Mouse (Mus musculus): ENCODE data around the gene Nxpe3. TPM values are rescaled to one million over a fixed set of nuclear protein-coding genes. Genes with fewer than 3 reads are reported as not detected.

The Nxpe3 gene
- total RNA-seq (2021): under 1 TPM; 0.43 to 0.44 TPM
- polyA plus RNA-seq (2012; rRNA removed): 0.51 and 0.82 TPM in 2 replicates
- long read RNA-seq: 0 reads

DNA sequence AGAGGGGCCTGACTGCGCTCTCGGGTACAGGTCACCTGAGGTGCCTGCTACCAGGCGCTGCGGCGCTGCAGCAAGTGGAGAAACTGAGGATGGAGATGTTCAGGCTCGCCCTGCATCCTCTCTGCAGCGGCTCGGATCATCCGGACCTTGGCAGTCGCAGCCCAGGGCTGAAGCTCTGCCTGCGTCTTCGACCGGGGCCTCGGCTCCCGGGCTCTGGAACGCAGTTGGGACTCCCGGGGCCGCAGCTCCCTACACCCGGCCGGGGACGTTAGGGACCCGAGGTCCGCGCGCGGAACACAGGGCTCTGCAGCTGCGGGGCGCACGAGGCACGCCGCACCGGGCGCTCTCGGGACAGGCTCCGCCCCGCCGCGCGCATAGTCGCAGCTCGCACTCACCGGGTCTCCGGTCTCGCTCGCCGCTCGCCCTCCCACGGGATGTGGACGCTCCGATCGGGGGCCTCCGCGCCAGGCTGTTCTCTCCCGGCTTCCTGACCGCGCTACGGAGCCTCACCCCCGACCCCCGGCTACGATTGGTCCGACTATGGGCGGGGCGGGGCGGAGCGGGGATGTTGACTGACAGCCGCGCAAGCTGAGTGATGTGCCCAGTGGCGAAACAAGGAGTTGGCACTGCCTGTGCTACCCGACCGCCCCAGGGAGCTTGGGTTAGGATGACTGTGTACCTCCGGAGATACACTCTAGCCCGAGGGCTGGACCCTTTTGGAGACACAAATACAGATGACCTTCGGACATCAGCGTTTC, at the start of gene Nxpe3:
Nxpe3 (minus strand) TSS at position 393 of the 758 bp plus-strand sequence.
- TF ChIP-seq POLR2A (IDR thresholded peaks at IDR 0.05; ENCODE audit: insufficient read depth, low read depth, low read length): 0 out of 2 replicates have a peak, but pooled peaks have one; percentile 36
- peak; percentile 24 for TF ChIP-seq CTCF (IDR thresholded peaks at IDR 0.05)
- TF ChIP-seq EP300 (IDR thresholded peaks at IDR 0.05; ENCODE audit: insufficient read depth, low read depth, low read length): no peak
- WGBS: under 1% methylated on average over 60 of the region's 74 CpGs
- Histone ChIP-seq H3K36me3 (ENCODE audit: control insufficient read depth, insufficient read depth, low read length) (no peaks in the 10 kb centered on the region), H3K9ac (ENCODE audit: low read depth, low read length) (peak within 1 kb of the TSS; percentile 78), H3K27ac (peak within 1 kb of the TSS; percentile 75), H3K4me1 (ENCODE audit: control insufficient read depth, insufficient read depth, low read length) (peaks cover 4% of the 10 kb centered on the region), H3K27me3 (ENCODE audit: control insufficient read depth, insufficient read depth, low read length) (no peaks in the 10 kb centered on the region), H3K79me2 (replicated peaks; ENCODE audit: control insufficient read depth, insufficient read depth, low read length) (no peaks in the 10 kb centered on the region), H3K4me3 (peak within 1 kb of the TSS; percentile 80)
- intact Hi-C loops (cut with DNase I): no loop called here
- DNase-seq: peak; percentile 90 to 91

DNA sequence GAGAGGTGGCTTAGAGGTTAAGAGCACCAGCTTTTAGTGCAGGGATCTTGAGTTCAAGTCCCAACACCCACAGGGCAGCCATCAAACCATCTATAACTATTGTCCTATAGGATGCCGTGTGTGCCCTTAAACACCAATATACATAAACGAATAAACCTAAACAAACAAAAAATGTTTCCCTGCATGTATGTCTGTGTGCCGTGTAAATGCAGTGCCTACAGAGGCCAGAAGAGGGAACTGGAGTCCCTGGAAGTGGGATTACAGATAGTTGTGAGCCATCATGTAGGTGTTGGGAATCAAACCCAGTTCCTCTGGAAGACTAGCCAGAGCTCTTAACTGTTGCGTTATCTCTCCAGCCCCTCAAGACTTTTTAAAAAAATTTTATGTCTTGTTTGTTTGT, 45.7 kb upstream of the Nxpe3 start:
- Histone ChIP-seq H3K27ac (no peak overlapping the region), H3K4me3 (no peak overlapping the region), H3K9ac (ENCODE audit: low read depth, low read length) (no peak overlapping the region), H3K36me3 (ENCODE audit: control insufficient read depth, insufficient read depth, low read length) (no peaks in the 10 kb centered on the region), H3K4me1 (ENCODE audit: control insufficient read depth, insufficient read depth, low read length) (no peaks in the 10 kb centered on the region), H3K27me3 (ENCODE audit: control insufficient read depth, insufficient read depth, low read length) (no peaks in the 10 kb centered on the region), H3K79me2 (replicated peaks; ENCODE audit: control insufficient read depth, insufficient read depth, low read length) (no peaks in the 10 kb centered on the region)
- WGBS: 92% methylated on average over 4 of the region's 4 CpGs
- intact Hi-C loops (cut with DNase I): no loop called here
- DNase-seq: no peak
- TF ChIP-seq POLR2A (IDR thresholded peaks at IDR 0.05; ENCODE audit: insufficient read depth, low read depth, low read length) (no peak), CTCF (IDR thresholded peaks at IDR 0.05) (no peak), EP300 (IDR thresholded peaks at IDR 0.05; ENCODE audit: insufficient read depth, low read depth, low read length) (no peak)

DNA sequence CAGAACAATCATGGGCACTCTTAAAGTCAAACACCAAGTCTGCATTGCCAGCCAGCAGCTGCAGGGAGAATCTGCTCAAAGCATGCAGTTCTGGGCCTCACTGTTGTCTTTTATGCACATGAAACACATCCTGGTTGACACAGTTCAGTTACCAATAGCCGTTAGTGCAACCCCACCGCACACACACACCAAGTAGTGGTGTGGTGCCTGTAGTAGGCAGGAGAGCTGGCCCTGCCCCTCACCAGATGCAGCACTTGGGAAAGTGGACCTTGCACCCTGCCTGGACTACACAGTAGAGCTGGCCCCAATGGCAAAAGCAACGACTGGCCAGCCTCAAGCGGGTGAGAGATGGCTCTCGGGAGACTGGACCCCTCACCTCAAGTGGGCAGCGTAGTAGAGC, 44.6 kb upstream of the Nxpe3 start:
- intact Hi-C loops (cut with DNase I): no loop called here

DNA sequence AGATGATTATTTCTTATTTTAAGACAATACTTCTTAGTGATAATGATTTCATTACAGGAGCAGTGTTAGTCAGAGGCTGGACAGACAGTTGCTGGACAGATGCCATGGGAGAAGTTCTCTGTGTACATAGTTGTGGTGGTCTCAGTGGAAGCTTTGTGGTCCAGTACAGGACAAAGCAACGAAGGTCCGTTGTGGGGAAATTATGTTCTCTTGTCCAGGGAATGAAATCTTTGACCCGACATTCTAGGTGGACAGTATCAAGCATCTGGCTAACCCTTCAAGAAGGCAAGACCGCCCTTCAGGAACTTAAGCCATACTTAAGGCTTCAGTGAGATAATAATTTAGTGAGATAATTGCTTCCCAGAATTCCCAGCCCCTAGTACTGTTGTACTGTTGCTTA, 43.7 kb upstream of the Nxpe3 start:
- H3K79me2 ChIP-seq (replicated peaks; ENCODE audit: control insufficient read depth, insufficient read depth, low read length): no peaks in the 10 kb centered on the region
- no peak for DNase-seq
- intact Hi-C loops (cut with DNase I): no loop called here
- TF ChIP-seq EP300 (IDR thresholded peaks at IDR 0.05; ENCODE audit: insufficient read depth, low read depth, low read length) (no peak), POLR2A (IDR thresholded peaks at IDR 0.05; ENCODE audit: insufficient read depth, low read depth, low read length) (no peak), CTCF (IDR thresholded peaks at IDR 0.05) (no peak)
- WGBS: 81% methylated on average over 4 of the region's 4 CpGs
- H3K27me3 ChIP-seq (ENCODE audit: control insufficient read depth, insufficient read depth, low read length): no peaks in the 10 kb centered on the region
- H3K4me3 ChIP-seq: no peak overlapping the region
- H3K27ac ChIP-seq: no peak overlapping the region
- no peaks in the 10 kb centered on the region for H3K4me1 ChIP-seq (ENCODE audit: control insufficient read depth, insufficient read depth, low read length)
- no peaks in the 10 kb centered on the region for H3K36me3 ChIP-seq (ENCODE audit: control insufficient read depth, insufficient read depth, low read length)
- no peak overlapping the region for H3K9ac ChIP-seq (ENCODE audit: low read depth, low read length)

More for the DNA sequence above, 44.6 kb upstream of the Nxpe3 start:
- TF ChIP-seq EP300 (IDR thresholded peaks at IDR 0.05; ENCODE audit: insufficient read depth, low read depth, low read length) (no peak), CTCF (IDR thresholded peaks at IDR 0.05) (no peak), POLR2A (IDR thresholded peaks at IDR 0.05; ENCODE audit: insufficient read depth, low read depth, low read length) (no peak)
- Histone ChIP-seq H3K27me3 (ENCODE audit: control insufficient read depth, insufficient read depth, low read length) (no peaks in the 10 kb centered on the region), H3K36me3 (ENCODE audit: control insufficient read depth, insufficient read depth, low read length) (no peaks in the 10 kb centered on the region), H3K9ac (ENCODE audit: low read depth, low read length) (no peak overlapping the region), H3K4me3 (no peak overlapping the region), H3K79me2 (replicated peaks; ENCODE audit: control insufficient read depth, insufficient read depth, low read length) (no peaks in the 10 kb centered on the region), H3K4me1 (ENCODE audit: control insufficient read depth, insufficient read depth, low read length) (no peaks in the 10 kb centered on the region), H3K27ac (no peak overlapping the region)
- WGBS: 81% methylated on average over 6 of the region's 6 CpGs
- DNase-seq: no peak

DNA sequence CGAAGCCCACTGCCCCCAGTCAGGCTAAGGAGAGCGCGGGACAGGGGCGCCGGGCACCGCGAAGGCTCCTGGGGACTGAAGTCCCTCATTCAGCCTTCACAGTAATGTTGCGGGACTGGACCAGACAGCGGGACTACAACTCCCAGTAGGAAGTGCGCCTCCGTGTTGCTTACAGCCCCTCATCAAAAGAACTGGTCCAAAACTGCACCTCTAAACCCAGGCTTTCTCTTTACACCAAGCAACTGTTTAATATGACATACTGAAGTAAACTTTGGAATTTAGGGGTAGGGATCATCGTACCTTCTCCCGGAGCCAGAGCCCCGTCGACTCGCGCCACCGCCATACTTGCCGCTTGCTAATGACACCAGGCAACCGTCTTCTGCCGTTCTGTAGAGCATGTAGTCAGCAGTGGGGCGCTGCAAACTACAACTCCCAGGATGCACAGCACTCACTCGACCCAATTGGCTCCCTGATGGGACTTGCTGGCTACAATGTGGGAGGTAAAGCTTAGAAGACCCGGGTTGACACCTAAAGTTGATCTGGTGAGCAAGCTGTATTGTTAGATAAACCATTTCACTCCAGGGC, 39.5 kb upstream of the Nxpe3 start, which contains the start of gene Cep97:
Cep97 (minus strand) TSS at position 403 of the 585 bp plus-strand sequence.
- no peaks in the 10 kb centered on the region for H3K27me3 ChIP-seq (ENCODE audit: control insufficient read depth, insufficient read depth, low read length)
- intact Hi-C loops (cut with DNase I): no loop called here
- peak; percentile 67 for TF ChIP-seq POLR2A (IDR thresholded peaks at IDR 0.05; ENCODE audit: insufficient read depth, low read depth, low read length)
- TF ChIP-seq EP300 (IDR thresholded peaks at IDR 0.05; ENCODE audit: insufficient read depth, low read depth, low read length): 0 out of 2 replicates have a peak, but pooled peaks have one; percentile 38
- TF ChIP-seq CTCF (IDR thresholded peaks at IDR 0.05): no peak
- H3K79me2 ChIP-seq (replicated peaks; ENCODE audit: control insufficient read depth, insufficient read depth, low read length): no peaks in the 10 kb centered on the region
- peak; percentile 89 to 94 for DNase-seq
- under 1% methylated on average over 24 of the region's 24 CpGs for WGBS
- no peaks in the 10 kb centered on the region for H3K36me3 ChIP-seq (ENCODE audit: control insufficient read depth, insufficient read depth, low read length)
- H3K9ac ChIP-seq (ENCODE audit: low read depth, low read length): peak within 1 kb of the TSS; percentile 48
- H3K4me3 ChIP-seq: peak within 1 kb of the TSS; percentile 74
- no peaks in the 10 kb centered on the region for H3K4me1 ChIP-seq (ENCODE audit: control insufficient read depth, insufficient read depth, low read length)
- H3K27ac ChIP-seq: peak within 1 kb of the TSS; percentile 74
